Mouse (Mus musculus) gastrocnemius, adult 2 months (tissue): ENCODE measurements around the gene Ddx18. TPM values are rescaled to one million over a fixed set of nuclear protein-coding genes. Genes with fewer than 3 reads are reported as not detected.

Source experiments
- DNase-seq: peaks from one replicate; pipeline ENCODE4 v3.0.0; 2022
- H3K27ac ChIP-seq: fragments of 200-600 bp; 2 replicates; pipeline ENCODE4 v1.8.1; 2022; ENCODE audit warnings: mild to moderate bottlenecking
- H3K4me3 ChIP-seq: fragments of 200-600 bp; 2 replicates; pipeline ENCODE4 v1.8.1; 2022; ENCODE audit warnings: mild to moderate bottlenecking, moderate library complexity
- CTCF ChIP-seq: fragments of 200-600 bp; IDR thresholded peaks from 2 replicates; pipeline ENCODE4 v1.8.1; 2022; ENCODE audit warnings: antibody characterized with exemption, mild to moderate bottlenecking, moderate library complexity
- intact Hi-C: fragments of 180-260 bp; cut with DNase I; formaldehyde crosslinking; loops from one replicate; pipeline ENCODE4 v1.15.1; 2025
- long read RNA-seq, 2 experiments: library from polyadenylated mRNA; stranded (forward); transcript quantifications; one replicate each; pipeline ENCODE4 v2.0.0; 2021
- total RNA-seq, 2 experiments: library from RNA; stranded (reverse); gene quantifications; 2 replicates each; pipeline ENCODE4 v1.2.3; 2021

Ddx18 gene
- 10 to 100 TPM; 16.8 to 17.7 TPM for total RNA-seq
- long read RNA-seq, experiment 1, transcript Ddx18-201 (13 exons, 2,258 nt): major isoform, 12 of 12 reads
- long read RNA-seq, experiment 1, partial matches to known transcripts: 0 of 12 reads
- long read RNA-seq, experiment 1, other reads (novel, unspliced or antisense): 0 of 12 reads
- long read RNA-seq, experiment 2, transcript Ddx18-201 (13 exons, 2,258 nt): major isoform, 15 of 16 reads
- long read RNA-seq, experiment 2, partial matches to known transcripts: 1 of 16 reads
- long read RNA-seq, experiment 2, other reads (novel, unspliced or antisense): 0 of 16 reads

DNA sequence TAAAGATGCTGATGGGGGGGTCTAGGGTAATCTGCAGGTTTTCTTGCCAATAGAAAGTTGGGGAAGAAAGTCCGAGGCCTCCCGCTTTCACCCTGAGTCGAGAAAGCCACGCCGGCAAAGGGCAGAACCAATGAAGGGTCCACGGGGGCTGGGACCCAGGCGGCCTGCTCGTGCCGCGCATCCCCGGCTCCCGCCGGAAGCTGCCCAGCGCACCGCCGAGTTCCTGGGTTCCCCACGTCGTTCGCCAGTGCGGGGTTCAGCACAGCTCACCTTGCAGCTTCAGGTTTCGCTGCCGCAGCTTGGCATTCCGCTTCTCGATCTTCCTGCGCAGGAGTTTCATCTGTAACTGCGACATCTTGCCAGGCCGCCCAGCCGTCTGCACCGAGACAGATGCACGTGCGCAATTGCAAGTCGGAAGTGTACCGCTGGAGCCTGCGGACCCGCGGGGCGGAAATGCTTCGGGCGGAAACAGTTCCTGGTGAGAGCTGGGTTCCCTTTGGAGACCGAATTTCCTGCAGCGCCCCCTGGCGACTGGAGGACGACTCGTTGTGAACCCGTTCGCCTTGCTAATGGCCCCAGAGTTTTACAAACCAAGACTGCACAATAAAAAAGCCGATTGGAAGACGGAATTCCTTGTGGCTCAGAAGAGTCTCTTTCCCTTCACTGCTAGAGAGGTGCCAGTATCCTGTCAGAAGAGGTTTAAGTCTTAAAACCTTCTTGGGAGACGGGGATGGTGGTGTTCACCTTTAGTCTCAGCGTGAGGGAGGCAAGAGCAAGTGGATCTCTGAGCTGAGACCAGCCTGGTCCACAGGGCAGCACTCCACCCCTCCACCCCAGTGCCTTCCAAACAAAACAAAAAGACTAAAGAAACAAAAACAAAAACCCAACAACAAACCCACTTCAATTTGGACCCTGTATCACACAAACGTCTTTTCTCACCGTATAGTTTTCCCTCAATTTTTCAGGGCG, at the start of gene Ddx18:
Gene Ddx18 (minus strand): TSS at position 469 of the 969 bp plus-strand sequence.
- DNase-seq: peak; percentile 97
- H3K27ac ChIP-seq: peak within 1 kb of the TSS; percentile 91
- TF ChIP-seq CTCF: peak; percentile 91
- peak within 1 kb of the TSS; percentile 98 for H3K4me3 ChIP-seq
- intact Hi-C loops: loop anchor here (5.0 kb wide), 1 partner anchor 241 kb away; no protein-coding TSS in a partner anchor

DNA sequence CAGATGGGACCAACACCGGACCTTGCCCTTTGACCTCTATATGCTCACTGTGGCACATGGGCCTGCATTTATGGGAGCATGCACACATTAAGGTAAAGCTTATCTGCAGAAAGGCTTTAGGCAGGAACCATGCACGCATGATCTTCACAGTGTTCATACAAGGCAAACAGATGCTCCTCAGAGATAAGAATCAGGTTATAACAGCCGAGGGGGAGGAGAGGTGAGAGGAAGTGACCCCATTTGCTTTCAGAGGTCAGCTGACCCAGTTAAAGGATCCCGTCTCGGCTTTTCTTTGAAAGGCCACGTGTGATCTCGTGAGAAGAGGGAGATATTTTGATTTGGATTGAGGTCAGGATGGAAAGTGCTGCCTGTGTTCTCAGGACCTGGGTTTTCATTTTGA, 40.2 kb upstream of the Ddx18 start:
- intact Hi-C loops: no loop called here
- no peak for TF ChIP-seq CTCF
- DNase-seq: no peak
- H3K4me3 ChIP-seq: no peak overlapping the region
- no peak overlapping the region for H3K27ac ChIP-seq

DNA sequence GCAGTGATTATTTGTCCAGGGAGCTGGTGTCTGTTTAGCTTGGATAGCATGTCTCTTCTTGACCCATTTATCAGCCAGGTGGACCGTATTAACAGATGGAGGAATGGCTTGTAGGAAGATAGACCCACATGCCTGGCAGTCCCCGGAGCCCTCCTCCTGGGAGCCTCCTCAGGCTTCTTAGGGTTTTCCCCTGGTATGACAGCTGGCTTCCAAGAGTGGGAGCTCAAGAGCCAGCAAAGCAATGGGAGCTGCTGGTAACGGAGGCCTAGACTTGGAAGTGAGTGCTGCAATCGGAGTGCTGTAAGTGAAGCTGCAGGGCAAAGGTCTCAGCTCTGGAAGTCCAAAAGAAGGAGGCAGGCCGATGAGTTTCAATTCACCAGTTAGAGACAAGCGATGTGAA, 37.3 kb upstream of the Ddx18 start:
- intact Hi-C loops: no loop called here
- Histone ChIP-seq H3K27ac (no peak overlapping the region), H3K4me3 (no peak overlapping the region)
- peak; percentile 50 for TF ChIP-seq CTCF
- peak; percentile 27 for DNase-seq

DNA sequence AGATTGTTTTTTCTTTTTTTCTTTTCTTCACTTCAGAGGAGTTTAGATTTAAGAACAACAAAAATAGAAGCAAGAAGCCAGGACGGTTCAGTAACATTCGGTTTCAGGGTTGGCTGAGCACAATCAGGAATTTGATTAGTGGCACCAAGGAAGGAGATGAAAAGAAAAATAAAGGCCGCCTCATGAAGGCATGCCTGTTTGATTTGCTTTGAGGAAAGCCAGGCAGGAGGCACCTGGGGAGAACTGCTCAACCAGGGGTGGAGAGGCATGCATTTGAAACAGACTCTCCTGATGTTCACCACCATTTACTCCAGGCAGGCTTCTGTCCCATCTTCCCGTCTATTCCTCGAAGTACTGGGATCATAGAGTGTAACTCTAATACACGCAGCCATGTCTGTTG, 34.1 kb upstream of the Ddx18 start:
- H3K4me3 ChIP-seq: no peak overlapping the region
- TF ChIP-seq CTCF: no peak
- intact Hi-C loops: loop anchor here (5.0 kb wide), 1 partner anchor 105 kb away; no protein-coding TSS in a partner anchor
- DNase-seq: no peak
- no peak overlapping the region for H3K27ac ChIP-seq

DNA sequence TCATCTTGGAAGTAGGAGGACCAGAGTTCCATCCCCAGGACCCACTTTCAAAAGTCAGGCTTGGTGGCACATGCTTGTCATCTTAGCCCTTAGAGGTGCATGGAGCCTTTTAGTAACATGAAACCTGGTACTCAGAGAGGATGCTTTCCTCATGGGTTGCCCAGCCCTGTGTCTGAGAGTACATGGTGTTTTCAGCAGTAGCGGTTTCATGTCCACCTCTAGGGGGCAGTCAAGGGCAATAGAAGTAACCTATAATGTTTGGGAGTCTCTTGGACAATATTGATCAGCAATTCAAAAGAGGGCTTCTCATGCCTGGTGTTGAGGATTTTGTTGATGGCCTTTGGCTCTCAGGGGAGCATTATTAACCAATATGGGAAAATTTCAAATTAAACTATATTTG, 33.3 kb upstream of the Ddx18 start:
- Histone ChIP-seq H3K4me3 (no peak overlapping the region), H3K27ac (no peak overlapping the region)
- intact Hi-C loops: loop anchor here (5.0 kb wide), 1 partner anchor 106 kb away; no protein-coding TSS in a partner anchor
- peak; percentile 60 for TF ChIP-seq CTCF
- no peak for DNase-seq

DNA sequence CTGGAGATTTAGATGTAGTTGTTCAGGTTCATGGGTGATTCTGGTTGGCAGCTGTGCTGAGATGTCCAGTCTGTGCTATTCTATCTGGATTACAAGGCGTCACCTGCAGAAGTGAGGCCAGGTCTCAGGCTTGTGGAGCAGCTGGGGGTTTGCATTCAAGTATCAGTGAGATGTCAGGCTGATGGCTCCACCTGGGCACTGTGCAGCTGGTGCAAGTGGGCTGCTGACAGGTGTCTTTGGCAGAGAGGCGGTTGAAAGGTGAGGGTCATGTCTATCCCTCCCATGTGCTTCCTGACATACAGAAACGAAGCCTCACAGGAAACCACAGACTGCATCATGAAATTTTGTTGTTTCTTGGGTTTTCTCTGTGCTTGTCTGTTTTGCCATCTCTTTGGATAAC, 30.6 kb upstream of the Ddx18 start:
- H3K27ac ChIP-seq: no peak overlapping the region
- TF ChIP-seq CTCF: no peak
- intact Hi-C loops: no loop called here
- DNase-seq: no peak
- H3K4me3 ChIP-seq: no peak overlapping the region

DNA sequence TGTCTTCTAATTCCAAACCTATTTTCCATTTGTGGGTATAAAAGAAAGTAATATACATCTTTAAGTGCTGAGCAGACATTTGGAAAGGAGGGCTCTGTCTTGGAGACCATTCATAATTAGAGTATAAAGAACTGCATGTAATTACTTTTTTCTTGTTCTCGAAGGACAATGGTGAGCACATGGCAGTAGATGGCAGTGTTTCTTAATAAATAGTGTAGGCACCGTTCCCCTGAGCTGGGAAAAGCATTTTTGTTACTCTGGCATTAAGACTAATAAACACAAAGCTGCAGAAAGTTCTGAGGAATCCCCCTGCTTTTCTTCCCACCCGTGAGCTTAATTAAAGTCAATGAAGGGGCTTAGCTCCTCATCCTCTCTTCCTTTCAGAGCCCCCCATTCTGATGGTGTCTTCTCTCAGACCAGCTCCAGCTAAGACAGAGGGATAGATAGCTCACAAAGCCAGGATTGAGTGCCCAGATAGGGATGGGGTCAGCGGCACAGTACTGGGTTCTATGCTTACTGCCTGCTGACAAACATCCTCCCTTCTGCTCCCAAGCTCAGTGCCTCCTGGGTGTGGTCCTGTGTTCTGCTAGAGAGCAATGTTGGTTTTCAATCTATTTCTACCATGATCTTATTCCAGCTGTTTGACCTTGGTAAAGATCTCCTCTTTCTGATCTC, 29.3 kb upstream of the Ddx18 start:
- no peak for DNase-seq
- Histone ChIP-seq H3K27ac (no peak overlapping the region), H3K4me3 (no peak overlapping the region)
- peak; percentile 35 for TF ChIP-seq CTCF
- intact Hi-C loops: no loop called here

DNA sequence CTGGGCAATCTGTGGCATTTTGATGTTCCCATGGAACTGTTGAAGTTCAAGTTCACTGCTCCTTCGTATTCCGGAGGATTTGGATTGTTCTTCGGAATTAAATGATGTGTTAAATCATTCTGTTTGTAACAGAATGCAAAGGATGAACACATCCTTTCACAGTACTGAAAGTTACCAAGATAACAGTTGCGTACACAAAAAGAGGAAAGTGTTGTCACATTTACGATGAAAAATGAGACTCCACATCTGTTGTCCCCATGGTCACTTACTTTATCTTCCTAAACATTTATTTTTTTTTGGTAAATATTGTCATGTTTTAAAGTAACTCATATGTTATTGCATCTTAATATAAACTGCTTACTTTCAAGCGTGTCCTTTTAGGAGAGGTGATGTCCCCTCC, 17.0 kb upstream of the Ddx18 start:
- intact Hi-C loops: no loop called here
- no peak overlapping the region for H3K4me3 ChIP-seq
- H3K27ac ChIP-seq: no peak overlapping the region
- TF ChIP-seq CTCF: no peak
- DNase-seq: no peak

DNA sequence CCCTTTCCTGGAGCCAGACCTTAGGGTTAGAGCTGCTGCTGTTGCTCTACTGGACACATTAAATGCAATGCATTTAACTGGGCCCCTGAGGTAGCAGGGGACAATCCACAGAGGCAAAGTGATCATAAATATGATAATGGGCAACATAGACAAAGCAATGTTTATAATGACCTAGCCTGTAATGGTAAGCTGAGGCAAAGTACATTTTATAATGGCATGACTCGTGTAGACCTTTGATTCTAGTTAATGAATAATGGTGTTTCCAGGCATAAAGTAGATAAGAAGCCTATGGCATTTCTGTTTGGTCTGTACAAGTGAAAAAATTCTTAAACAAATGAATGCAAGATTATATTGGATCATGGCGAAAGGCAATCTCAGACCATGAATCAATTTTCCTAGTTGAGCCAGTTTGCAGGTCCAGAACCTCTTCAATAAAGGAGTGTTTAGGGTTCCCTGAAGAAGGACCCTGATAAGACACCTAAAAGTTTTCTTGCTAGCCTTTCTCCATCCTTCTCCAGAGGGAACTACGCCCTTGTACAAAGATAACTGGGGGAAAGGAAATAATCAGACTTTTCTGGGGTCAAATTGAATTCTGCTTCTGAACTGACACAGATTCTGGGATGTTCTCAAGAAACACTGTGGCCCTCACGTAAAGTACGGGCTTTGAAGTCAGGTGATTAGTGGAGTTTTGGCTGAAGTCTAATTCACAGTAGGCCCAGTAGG, 13.5 kb upstream of the Ddx18 start:
- DNase-seq: no peak
- intact Hi-C loops: no loop called here
- H3K27ac ChIP-seq: no peak overlapping the region
- no peak overlapping the region for H3K4me3 ChIP-seq
- no peak for TF ChIP-seq CTCF

DNA sequence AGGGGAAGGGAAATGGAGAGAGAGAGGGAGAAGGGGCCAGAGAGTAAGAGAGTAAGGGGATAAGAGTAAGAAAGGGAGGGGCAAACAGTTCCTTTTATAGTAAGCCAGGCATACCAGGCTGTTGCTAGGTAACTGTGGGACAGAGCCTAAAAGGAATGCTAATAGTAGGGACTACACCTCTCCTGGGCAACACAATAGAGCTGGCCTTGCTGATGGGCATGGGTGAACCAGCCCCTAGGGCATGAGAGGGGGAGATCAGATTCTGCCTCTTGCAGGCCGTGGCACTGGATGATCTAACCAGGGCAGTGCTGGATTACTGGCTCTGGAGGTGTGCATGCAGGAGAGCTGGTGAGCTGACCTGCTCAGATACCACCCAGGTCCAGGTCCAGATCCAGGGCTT, 9.7 kb upstream of the Ddx18 start:
- intact Hi-C loops: no loop called here
- DNase-seq: no peak
- Histone ChIP-seq H3K4me3 (no peak overlapping the region), H3K27ac (no peak overlapping the region)
- no peak for TF ChIP-seq CTCF

DNA sequence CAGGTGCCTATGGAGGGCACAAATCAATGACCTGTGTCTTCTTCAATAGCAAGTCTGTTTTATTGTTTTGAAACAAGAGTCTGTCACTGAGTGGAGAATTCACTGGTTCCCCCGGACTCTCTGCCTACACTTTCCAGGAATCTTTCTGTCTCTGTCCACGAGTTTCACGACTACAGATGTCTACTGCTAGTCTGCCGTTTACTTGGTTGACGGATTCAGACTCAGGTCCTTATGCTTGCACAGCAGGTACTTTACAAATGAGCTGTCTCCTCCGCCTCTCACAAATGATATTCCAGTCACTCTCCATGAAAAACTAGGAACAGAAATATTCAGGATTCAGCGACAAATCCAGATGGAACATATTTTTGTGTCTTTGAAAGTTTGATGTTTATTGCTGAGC, 2.7 kb upstream of the Ddx18 start:
- no peak for DNase-seq
- intact Hi-C loops: no loop called here
- Histone ChIP-seq H3K4me3 (no peak overlapping the region), H3K27ac (no peak overlapping the region)
- no peak for TF ChIP-seq CTCF

DNA sequence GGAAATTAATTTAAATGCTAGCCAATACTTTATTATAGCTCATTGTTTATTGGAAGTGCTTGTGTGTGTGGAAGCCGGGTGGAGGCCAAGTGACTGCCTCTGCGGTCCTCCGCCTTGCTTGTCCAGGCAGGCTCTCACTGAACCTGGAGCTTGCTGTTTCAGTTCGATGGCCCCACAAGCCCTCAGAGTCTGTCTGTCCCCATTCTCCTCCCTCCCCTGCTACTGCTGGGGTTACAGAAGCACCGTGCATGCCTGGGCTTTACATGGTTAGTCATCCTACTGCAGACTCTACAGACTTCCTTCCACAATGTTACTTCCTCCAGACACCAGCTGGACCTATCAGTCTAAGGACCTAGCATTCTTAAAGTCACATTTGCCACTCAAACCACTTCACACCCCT, 9.9 kb downstream of the Ddx18 start:
- H3K4me3 ChIP-seq: no peak overlapping the region
- intact Hi-C loops: no loop called here
- no peak for DNase-seq
- H3K27ac ChIP-seq: no peak overlapping the region
- no peak for TF ChIP-seq CTCF
